Mouse (Mus musculus) embryonic fibroblast, embryonic 13.5 days (primary cell): ENCODE measurements around the gene Pnkp.

ENCODE experiments used
- CTCF ChIP-seq: IDR thresholded peaks from 2 replicates; pipeline ENCODE4 v1.5.1; 2011; ENCODE audit warnings: mild to moderate bottlenecking, control low read depth, low read length, moderate library complexity, borderline replicate concordance; ENCODE audit not compliant: insufficient read depth
- POLR2A ChIP-seq: IDR thresholded peaks from 2 replicates; pipeline ENCODE4 v1.6.1; 2011; ENCODE audit warnings: low read depth, mild to moderate bottlenecking, control low read depth, low read length, moderate library complexity

DNA sequence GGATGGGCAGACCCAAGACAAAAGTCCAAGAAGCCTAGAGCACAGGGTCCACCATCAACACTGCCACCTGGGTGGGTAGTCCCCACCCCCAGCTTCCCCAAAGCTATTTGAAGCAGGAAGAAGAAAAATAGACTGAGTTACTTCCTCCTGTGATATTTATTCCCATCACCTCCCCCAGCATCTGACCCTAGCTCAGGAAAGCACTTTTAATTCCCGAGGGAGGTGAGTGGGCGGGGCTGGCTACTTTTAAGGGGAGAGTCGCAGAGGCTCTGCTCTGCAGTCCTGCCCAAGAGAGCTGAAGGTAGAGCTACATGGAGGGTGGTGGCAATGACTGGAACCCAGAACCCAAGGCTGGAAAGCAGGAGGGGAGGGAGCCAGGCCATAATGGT lies 20.9 kb upstream of the Pnkp start:
- TF ChIP-seq CTCF (no peak), POLR2A (no peak)
